Mouse (Mus musculus) liver, embryonic 16.5 days (tissue): ENCODE results near the gene Syt8. TPM values are rescaled to one million over a fixed set of nuclear protein-coding genes. Genes with fewer than 3 reads are reported as not detected.

Experiments
- ATAC-seq: fragments of 200-750 bp; cut with Nextera tagmentation; 2 replicates; pipeline ENCODE4 v1.8.0; 2017; ENCODE audit warnings: low read depth, mild to moderate bottlenecking, moderate number of reproducible peaks, moderate library complexity
- H3K27ac ChIP-seq: fragments of 300-500 bp; sonication (generic); 2 replicates; pipeline ENCODE4 v1.5.1; 2014; ENCODE audit warnings: mild to moderate bottlenecking, low read length
- H3K27me3 ChIP-seq: fragments of 300-500 bp; sonication (generic); 2 replicates; pipeline ENCODE4 v1.6.1; 2014; ENCODE audit warnings: low read depth, low read length, mixed read lengths; ENCODE audit not compliant: control insufficient read depth, insufficient read depth
- H3K36me3 ChIP-seq: fragments of 300-500 bp; sonication (generic); 2 replicates; pipeline ENCODE4 v1.6.1; 2014; ENCODE audit warnings: mild to moderate bottlenecking; ENCODE audit not compliant: control insufficient read depth, insufficient read depth
- H3K4me1 ChIP-seq: fragments of 300-500 bp; sonication (generic); 2 replicates; pipeline ENCODE4 v1.6.1; 2014; ENCODE audit warnings: low read depth, low read length, mixed read lengths; ENCODE audit not compliant: control insufficient read depth
- H3K4me2 ChIP-seq: fragments of 300-500 bp; sonication (generic); 2 replicates; pipeline ENCODE4 v1.6.1; 2014; ENCODE audit warnings: low read depth, low read length, mixed read lengths
- H3K4me3 ChIP-seq: fragments of 300-500 bp; sonication (generic); 2 replicates; pipeline ENCODE4 v1.5.1; 2014; ENCODE audit warnings: low read depth, mild to moderate bottlenecking, low read length
- H3K9ac ChIP-seq: fragments of 300-500 bp; sonication (generic); 2 replicates; pipeline ENCODE4 v1.6.1; 2014; ENCODE audit warnings: low read depth, low read length
- H3K9me3 ChIP-seq: fragments of 300-500 bp; sonication (generic); replicated peaks from 2 replicates; pipeline ENCODE4 v1.6.1; 2016; ENCODE audit warnings: low read length; ENCODE audit not compliant: control insufficient read depth
- WGBS: fragments of 180-500 bp; shearing (Covaris S2); extraction: QIAGEN DNeasy Blood & Tissue Kit; methylation state at CpG from one replicate; pipeline ENCODE4 v1.1.7; 2014; ENCODE audit not compliant: insufficient replicate concordance; 5-methylcytosine and 5-hydroxymethylcytosine counted together
- polyA plus RNA-seq: library from polyadenylated mRNA; unstranded; fragments of >200 nt; fragmentation: Nextera tagmentation; extraction: Ambion mirVana; gene quantifications from 2 replicates; pipeline ENCODE4 v1.2.1, GENCODE M21; 2015

Syt8 gene
- polyA plus RNA-seq, 1 experiment from 2014 or later = 0.14 TPM

DNA sequence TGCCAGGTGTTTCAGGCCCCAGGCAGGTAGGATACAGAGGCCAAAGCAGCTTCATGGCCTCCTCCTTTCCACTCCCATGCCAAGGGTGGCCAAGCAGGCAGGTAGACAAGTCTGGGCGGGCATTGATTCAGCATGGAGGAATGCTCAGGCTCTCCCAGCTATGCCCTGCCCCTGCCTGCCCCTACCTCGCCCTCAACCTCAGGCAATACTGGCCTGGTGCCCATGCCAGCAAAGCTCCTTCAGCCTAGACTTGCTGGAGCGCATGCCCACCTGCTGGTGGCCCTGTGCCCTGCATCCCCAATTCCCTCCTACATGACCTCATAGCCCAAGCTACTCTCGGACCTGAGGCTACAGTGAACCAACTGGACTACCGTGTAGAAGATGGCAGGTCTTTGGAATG, 2.7 kb downstream of the Syt8 start:
- H3K27ac ChIP-seq = no peak overlapping the region
- ATAC-seq = no peak
- H3K9me3 ChIP-seq = no peaks in the 10 kb centered on the region
- no peaks in the 10 kb centered on the region for H3K27me3 ChIP-seq
- 66% methylated on average over 5 of the region's 5 CpGs for WGBS
- no peak overlapping the region for H3K4me2 ChIP-seq
- no peaks in the 10 kb centered on the region for H3K36me3 ChIP-seq
- peaks cover 3% of the 10 kb centered on the region for H3K4me1 ChIP-seq
- no peak overlapping the region for H3K9ac ChIP-seq
- H3K4me3 ChIP-seq = no peak overlapping the region

DNA sequence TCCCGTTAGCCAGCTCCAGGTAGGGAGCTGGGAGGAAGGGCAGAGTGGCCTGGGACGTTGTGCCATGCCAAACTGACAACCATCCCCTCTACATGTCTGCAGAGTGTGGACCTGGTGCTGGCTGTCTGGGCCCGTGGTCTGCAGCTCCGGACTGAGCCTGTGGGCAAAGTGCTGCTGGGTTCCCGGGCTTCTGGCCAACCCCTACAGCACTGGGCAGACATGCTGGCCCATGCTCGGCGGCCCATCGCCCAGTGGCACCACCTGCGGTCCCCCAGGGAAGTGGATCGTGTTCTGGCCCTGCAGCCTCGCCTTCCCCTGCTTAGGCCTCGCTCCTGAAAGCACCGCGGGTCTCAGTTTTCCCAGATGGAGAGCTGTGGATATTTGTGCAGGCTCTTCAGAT, 5.3 kb downstream of the Syt8 start:
- H3K36me3 ChIP-seq = no peaks in the 10 kb centered on the region
- H3K4me3 ChIP-seq = no peak overlapping the region
- no peak overlapping the region for H3K9ac ChIP-seq
- ATAC-seq = no peak
- no peak overlapping the region for H3K27ac ChIP-seq
- no peaks in the 10 kb centered on the region for H3K9me3 ChIP-seq
- H3K4me1 ChIP-seq = peaks cover 3% of the 10 kb centered on the region
- 69% methylated on average over 14 of the region's 14 CpGs for WGBS
- no peak overlapping the region for H3K4me2 ChIP-seq
- H3K27me3 ChIP-seq = no peaks in the 10 kb centered on the region

DNA sequence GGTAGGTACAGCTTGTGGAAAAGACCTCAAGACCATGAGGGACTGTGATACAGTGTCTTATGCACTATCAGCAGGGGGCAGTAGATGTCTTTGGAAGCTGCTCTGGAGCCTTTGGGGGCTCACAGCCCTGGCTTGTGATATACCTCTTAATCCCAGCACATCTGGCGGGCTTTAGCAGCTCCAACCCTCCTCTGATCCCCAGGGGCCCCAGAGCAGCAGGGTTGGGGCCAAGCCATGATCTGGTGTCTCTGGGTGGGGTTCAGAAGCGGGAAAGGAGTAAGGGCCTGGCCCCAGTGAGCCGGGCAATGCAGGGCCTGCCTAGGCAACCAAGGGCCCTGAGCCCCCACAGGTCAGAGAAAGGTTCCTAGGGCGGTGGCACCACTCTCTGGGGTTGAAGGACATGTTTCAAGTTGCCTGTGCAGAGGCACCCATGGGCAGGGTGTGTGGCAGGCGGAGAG, 6.0 kb downstream of the Syt8 start:
- WGBS = 55% methylated on average over 5 of the region's 5 CpGs
- peak; percentile 14; the same call in 1 of the 2 replicates for ATAC-seq
- H3K9me3 ChIP-seq = no peaks in the 10 kb centered on the region
- H3K4me3 ChIP-seq = no peak overlapping the region
- no peaks in the 10 kb centered on the region for H3K27me3 ChIP-seq
- no peaks in the 10 kb centered on the region; the same call in 1 of the 2 replicates for H3K4me1 ChIP-seq
- H3K27ac ChIP-seq = no peak overlapping the region
- no peaks in the 10 kb centered on the region for H3K36me3 ChIP-seq
- H3K9ac ChIP-seq = no peak overlapping the region
- H3K4me2 ChIP-seq = no peak overlapping the region

DNA sequence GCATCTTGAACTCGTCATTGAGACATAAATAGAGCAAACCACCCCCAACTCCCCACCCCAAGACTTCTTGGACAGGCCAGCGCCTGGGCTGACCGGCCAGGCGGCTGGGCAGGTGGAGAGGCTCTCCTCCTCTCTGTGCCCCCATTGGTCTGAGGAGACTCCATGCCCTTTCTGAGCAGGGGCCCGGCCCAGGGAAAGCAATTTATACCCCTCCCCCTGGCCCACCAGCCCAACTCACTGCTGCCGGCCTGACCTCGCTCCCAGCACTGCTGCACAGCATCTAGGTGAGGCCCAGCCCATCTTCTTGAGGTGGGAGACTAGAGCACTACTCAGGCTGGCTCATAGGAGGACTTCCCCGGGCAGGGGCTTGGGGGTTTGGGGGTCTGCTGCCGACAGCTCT, 6.9 kb downstream of the Syt8 start, which contains the start of gene Tnni2:
Gene Tnni2 (plus strand): TSS at position 224 of the 400 bp plus-strand sequence.
- WGBS = 56% methylated on average over 9 of the region's 9 CpGs
- H3K9ac ChIP-seq = no peak within 1 kb of the TSS
- ATAC-seq = no peak

DNA sequence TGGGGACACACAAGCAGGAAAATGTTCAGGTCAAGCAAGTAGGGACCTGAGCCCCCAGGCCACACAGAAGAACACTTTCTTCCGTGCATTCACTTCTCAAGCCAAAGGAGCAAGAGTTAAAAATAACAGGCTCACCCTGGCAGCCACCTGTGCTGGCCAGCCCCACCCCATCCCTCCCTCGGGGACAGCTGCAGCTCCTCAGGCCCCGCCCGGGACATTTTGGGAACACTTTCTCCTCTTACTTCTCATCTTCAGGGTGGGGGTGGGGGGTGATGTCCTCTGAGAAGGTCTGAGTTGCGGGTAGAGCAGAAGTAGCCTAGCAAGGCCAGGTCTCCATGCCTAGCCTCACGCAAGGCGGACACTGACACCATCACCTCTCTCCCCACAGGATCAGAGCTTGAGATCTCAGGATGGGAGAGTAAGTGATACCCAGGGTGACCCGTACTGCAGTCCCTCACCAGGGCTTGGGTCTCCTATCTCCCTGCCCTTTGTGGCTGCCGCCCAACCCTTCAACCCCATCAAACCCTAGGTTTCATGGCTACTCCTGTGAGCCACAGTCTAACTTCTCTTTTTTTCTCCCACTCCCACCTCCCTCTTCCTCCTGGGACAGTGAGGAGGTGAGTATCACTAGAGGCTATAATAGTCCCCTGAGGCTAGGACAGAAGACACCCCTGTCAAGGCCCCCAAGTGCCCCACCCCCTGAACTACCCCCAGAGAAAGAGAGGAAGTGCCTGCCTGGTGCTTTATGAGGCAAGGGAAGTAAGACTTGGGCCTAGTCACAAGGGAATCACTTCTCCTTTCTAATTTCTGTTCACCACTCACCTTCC, 7.6 kb downstream of the Syt8 start:
- peak; percentile 30 for ATAC-seq

More for the DNA sequence above, 6.9 kb downstream of the Syt8 start, which contains the start of gene Tnni2:
- Histone ChIP-seq H3K4me3 (no peak within 1 kb of the TSS), H3K4me2 (no peak within 1 kb of the TSS), H3K4me1 (no peaks in the 10 kb centered on the region; the same call in 1 of the 2 replicates), H3K36me3 (no peaks in the 10 kb centered on the region), H3K9me3 (no peaks in the 10 kb centered on the region), H3K27me3 (no peaks in the 10 kb centered on the region), H3K27ac (no peak within 1 kb of the TSS; the same call in 1 of the 2 replicates)

DNA sequence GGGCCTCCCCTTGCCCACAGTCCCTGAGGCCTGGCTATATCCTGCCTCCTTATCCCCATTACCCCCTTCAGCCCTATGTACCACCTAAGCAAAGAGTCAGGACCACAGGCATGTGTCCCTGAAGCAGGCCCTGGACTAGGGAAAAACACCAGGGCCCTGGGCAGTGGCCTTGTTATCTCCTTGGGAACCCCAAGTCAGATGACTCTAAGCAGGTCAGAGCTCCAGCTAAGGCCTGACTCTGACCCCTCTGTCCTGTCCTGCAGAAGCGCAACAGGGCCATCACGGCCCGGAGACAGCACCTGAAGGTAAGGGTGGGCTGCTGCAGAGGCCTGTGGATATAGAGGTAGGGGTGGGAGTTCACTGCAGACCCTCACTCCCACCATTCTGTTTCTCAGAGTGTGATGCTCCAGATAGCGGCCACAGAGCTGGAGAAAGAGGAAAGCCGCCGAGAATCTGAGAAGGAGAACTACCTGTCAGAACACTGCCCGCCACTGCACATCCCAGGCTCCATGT, 8.3 kb downstream of the Syt8 start:
- Histone ChIP-seq H3K4me3 (no peak overlapping the region), H3K27me3 (no peaks in the 10 kb centered on the region), H3K27ac (peak overlapping the region; percentile 70), H3K9me3 (no peaks in the 10 kb centered on the region), H3K9ac (no peak overlapping the region), H3K4me2 (no peak overlapping the region), H3K4me1 (no peaks in the 10 kb centered on the region; the same call in 1 of the 2 replicates), H3K36me3 (no peaks in the 10 kb centered on the region)
- 65% methylated on average over 7 of the region's 7 CpGs for WGBS
- no peak; the same call in 1 of the 2 replicates for ATAC-seq

More for the DNA sequence above, 7.6 kb downstream of the Syt8 start:
- H3K4me1 ChIP-seq = no peaks in the 10 kb centered on the region; the same call in 1 of the 2 replicates
- no peaks in the 10 kb centered on the region for H3K27me3 ChIP-seq
- H3K4me3 ChIP-seq = no peak overlapping the region
- H3K4me2 ChIP-seq = no peak overlapping the region
- no peaks in the 10 kb centered on the region for H3K9me3 ChIP-seq
- H3K27ac ChIP-seq = peak overlapping the region; percentile 70
- WGBS = 46% methylated on average over 9 of the region's 9 CpGs
- no peaks in the 10 kb centered on the region for H3K36me3 ChIP-seq
- H3K9ac ChIP-seq = no peak overlapping the region

DNA sequence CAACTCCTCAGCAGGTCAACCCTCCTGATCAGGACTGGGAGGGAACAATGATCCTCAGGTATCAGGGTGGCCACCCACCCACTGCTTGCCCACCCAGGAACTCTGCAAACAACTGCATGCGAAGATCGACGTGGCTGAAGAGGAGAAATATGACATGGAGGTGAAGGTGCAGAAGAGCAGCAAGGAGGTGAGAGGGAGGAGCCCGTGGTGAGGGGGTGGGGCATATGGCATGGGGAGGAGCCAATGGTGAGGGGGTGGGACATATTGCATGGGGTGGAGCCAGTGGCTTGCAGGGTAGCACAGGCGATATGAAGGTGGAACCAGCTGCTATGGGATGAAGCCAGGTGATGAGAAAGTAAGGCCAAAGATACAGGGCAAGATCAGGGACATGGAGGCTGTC, 8.8 kb downstream of the Syt8 start:
- no peaks in the 10 kb centered on the region for H3K27me3 ChIP-seq
- no peaks in the 10 kb centered on the region; the same call in 1 of the 2 replicates for H3K4me1 ChIP-seq
- H3K36me3 ChIP-seq = no peaks in the 10 kb centered on the region
- H3K4me3 ChIP-seq = no peak overlapping the region
- no peak for ATAC-seq
- no peaks in the 10 kb centered on the region for H3K9me3 ChIP-seq
- peak overlapping the region; percentile 70; the same call in 1 of the 2 replicates for H3K27ac ChIP-seq
- H3K4me2 ChIP-seq = no peak overlapping the region
- no peak overlapping the region for H3K9ac ChIP-seq
- 70% methylated on average over 5 of the region's 5 CpGs for WGBS

DNA sequence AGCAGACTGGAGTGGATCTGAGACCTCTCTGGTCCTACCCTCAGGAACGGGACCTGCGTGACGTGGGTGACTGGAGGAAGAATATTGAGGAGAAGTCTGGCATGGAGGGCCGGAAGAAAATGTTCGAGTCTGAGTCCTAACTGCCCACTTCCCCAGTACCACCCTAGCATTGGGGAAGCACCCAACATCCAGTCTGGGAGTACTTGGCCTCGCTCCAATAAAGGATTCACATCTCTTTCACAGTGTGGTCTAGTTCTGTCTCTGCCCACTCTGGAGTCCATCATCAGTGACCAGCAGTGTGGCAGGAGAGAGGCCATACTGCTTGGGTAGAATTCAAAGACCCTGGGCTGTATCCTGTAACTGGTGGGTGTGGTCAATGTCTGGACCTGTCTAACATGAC, 9.5 kb downstream of the Syt8 start:
- Histone ChIP-seq H3K9ac (no peak overlapping the region), H3K9me3 (no peaks in the 10 kb centered on the region), H3K4me3 (no peak overlapping the region), H3K27ac (no peak overlapping the region), H3K36me3 (no peaks in the 10 kb centered on the region), H3K4me1 (no peaks in the 10 kb centered on the region; the same call in 1 of the 2 replicates), H3K27me3 (no peaks in the 10 kb centered on the region), H3K4me2 (no peak overlapping the region)
- ATAC-seq = no peak
- 66% methylated on average over 6 of the region's 6 CpGs for WGBS

DNA sequence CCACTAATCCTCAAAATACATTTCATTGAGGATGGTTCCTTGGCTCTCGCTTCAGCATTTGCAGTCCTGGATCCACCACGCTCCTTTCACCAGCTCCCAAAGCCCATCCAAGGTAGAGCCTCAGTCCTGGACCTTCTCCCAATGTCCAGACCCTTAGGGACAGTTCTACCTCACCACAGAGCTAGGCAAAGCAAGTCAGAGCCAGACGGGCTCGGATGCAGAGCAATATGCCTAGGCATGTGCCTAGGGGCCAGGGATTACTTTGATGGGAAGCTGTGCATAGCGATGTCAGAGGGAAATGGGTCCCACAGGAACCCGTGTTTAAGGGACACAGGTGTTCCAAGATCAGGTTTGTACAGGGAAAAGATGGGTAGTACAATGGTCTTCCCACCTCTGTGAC, 10.7 kb downstream of the Syt8 start:
- Histone ChIP-seq H3K4me1 (no peaks in the 10 kb centered on the region; the same call in 1 of the 2 replicates), H3K4me2 (no peak overlapping the region), H3K4me3 (no peak overlapping the region), H3K27ac (no peak overlapping the region), H3K36me3 (no peaks in the 10 kb centered on the region), H3K9me3 (no peaks in the 10 kb centered on the region), H3K9ac (no peak overlapping the region), H3K27me3 (no peaks in the 10 kb centered on the region)
- WGBS = 72% methylated on average over 6 of the region's 6 CpGs
- no peak for ATAC-seq
